Mouse (Mus musculus) yolk sac, embryonic 10.5 days (tissue): ENCODE measurements around the gene Gm13420.

Source experiments
- DNase-seq: peaks from one replicate; pipeline ENCODE4 v3.0.0-alpha.2; 2017; ENCODE audit warnings: low spot score

The Gm13420 gene

GRCm38 (mm10) chr2:29700898-29701297 is 50.6 kb downstream of the Gm13420 start:
- DNase-seq: no peak

DNA sequence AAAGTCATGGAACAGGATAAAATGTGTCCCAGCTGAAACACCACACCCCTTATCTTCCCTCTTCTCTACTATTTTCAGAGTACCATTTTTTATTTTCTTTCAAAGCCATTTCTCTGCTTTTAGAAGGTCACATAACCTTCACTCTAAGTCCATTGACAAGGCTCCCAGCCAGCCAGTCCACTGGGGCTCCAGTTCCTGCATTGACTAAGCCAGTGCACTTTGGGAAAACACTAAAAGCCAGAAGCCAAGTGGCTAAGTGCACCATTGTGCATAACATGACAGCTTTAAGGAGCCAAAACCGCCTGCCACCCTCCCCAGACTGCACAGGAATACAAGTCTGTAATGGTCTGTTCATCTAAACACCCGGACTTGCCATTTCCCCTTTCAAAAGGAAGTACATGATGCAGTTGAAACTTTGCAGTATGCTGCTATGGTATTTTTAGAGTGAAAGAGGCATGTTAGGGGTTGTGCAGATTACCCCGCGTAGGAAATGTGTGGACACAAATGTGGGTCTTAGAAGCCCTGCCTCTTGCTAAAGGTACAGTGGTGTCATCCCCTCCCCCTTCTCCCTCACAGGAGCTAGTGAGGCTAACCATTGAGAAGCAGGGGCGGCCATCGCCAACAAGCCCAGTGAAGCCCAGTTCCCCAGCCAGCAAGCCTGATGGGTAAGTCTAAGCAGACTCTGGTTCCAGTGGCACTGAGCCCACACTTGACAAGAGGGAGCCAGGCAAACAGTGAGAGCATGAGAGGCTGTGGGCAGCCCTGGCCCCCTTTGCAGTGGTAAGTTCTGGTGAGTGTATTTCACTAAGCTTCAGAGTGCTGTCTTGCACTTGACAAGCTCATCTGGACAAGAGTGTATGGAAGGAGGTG is 52.8 kb downstream of the Gm13420 start:
- no peak for DNase-seq

DNA sequence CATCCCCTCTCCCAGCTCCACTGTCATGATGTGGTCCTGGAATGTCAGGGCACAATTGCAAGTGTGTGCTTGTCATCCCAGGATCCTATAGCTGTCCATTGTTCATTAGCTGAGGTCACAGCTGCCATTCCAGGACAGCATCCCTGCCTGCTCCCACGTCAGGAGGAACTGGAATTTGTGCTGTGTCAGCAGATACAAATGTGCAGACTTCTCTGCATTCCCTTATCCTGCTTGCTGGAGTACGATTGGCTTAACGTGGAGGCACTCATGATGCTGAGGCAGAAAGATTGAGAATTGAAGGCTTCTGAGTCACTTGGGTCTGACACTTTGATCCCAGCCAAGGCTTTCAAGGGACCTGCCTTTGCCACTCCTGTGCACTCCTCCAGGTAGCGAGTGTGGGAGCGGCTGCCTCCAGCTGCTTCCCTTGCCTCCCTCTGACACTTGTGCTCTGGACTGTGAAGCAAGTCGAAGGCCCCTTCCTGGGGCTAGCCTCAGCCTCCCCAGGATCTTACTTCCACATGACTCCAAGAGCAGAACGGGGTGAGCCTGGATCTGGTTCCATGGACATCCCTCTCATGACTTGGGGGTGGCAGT is 55.2 kb downstream of the Gm13420 start:
- no peak for DNase-seq
